Mouse (Mus musculus) lung, embryonic 15.5 days (tissue): ENCODE data around the gene Wdr83os. TPM values are rescaled to one million over a fixed set of nuclear protein-coding genes. Genes with fewer than 3 reads are reported as not detected.

Experiments used
- ATAC-seq: fragments of 200-750 bp; cut with Nextera tagmentation; 2 replicates; pipeline ENCODE4 v1.8.0; 2017; ENCODE audit warnings: moderate number of reproducible peaks, borderline replicate concordance; ENCODE audit not compliant: low FRiP score, low TSS enrichment; ENCODE audit errors: extremely low read depth
- H3K27ac ChIP-seq: fragments of 300-500 bp; sonication (generic); 2 replicates; pipeline ENCODE4 v1.5.1; 2015; ENCODE audit warnings: moderate library complexity, mild to moderate bottlenecking, inconsistent platforms
- H3K27me3 ChIP-seq: fragments of 300-500 bp; sonication (generic); 2 replicates; pipeline ENCODE4 v1.6.1; 2015; ENCODE audit warnings: inconsistent platforms
- H3K36me3 ChIP-seq: fragments of 300-500 bp; sonication (generic); 2 replicates; pipeline ENCODE4 v1.6.1; 2015; ENCODE audit warnings: inconsistent platforms
- H3K4me1 ChIP-seq: fragments of 300-500 bp; sonication (generic); 2 replicates; pipeline ENCODE4 v1.6.1; 2015; ENCODE audit warnings: inconsistent platforms
- H3K4me2 ChIP-seq: fragments of 300-500 bp; sonication (generic); 2 replicates; pipeline ENCODE4 v1.6.1; 2015; ENCODE audit warnings: inconsistent platforms, mild to moderate bottlenecking, moderate library complexity
- H3K4me3 ChIP-seq: fragments of 300-500 bp; sonication (generic); 2 replicates; pipeline ENCODE4 v1.5.1; 2015; ENCODE audit warnings: mild to moderate bottlenecking, inconsistent platforms
- H3K9ac ChIP-seq: fragments of 300-500 bp; sonication (generic); 2 replicates; pipeline ENCODE4 v1.6.1; 2015; ENCODE audit warnings: inconsistent platforms
- H3K9me3 ChIP-seq: fragments of 300-500 bp; sonication (generic); 2 replicates; pipeline ENCODE4 v1.6.1; 2016; ENCODE audit warnings: inconsistent platforms
- WGBS: fragments of 180-500 bp; shearing (Covaris S2); methylation state at CpG from one replicate; pipeline ENCODE4 v1.1.7; 2015; 5-methylcytosine and 5-hydroxymethylcytosine counted together
- microRNA-seq: library from miRNA; unstranded; fragments of <30 nt; microRNA quantifications from one replicate; pipeline ENCODE4, GENCODE M21; 2016
- polyA plus RNA-seq: library from polyadenylated mRNA; unstranded; fragments of >200 nt; fragmentation: Nextera tagmentation; extraction: Ambion mirVana; gene quantifications from 2 replicates; pipeline ENCODE4 v1.2.1, GENCODE M21; 2015

Gene Wdr83os
- polyA plus RNA-seq, 1 experiment from 2014 or later: 140 TPM

GRCm38 (mm10) chr8:85123691-85124090, 43.2 kb downstream of the Wdr83os start:
- H3K36me3 ChIP-seq: no peaks in the 10 kb centered on the region
- no peaks in the 10 kb centered on the region for H3K9me3 ChIP-seq
- peaks cover 5% of the 10 kb centered on the region; the same call in 1 of the 2 replicates for H3K4me1 ChIP-seq
- H3K4me2 ChIP-seq: no peak overlapping the region
- H3K4me3 ChIP-seq: no peak overlapping the region
- H3K27me3 ChIP-seq: no peaks in the 10 kb centered on the region
- ATAC-seq: no peak
- H3K9ac ChIP-seq: no peak overlapping the region
- no peak overlapping the region for H3K27ac ChIP-seq
- 84% methylated on average over 8 of the region's 8 CpGs for WGBS

Small RNAs within 50 kb of the gene (microRNA-seq; reads per million reads assigned to microRNA genes)
- gene Gm23388 (0.74 reads per million), gene Mir7070 (not detected)

Other genes with a start within 250 kb of the Wdr83os start
- gene Gadd45gip1, start 249.2 kb upstream of the Wdr83os start, polyA plus RNA-seq: 43.4 and 47.0 TPM in 2 replicates
- 112 and 127 TPM in 2 replicates for gene Rad23a, start 240.1 kb upstream of the Wdr83os start, polyA plus RNA-seq
- 1,037 and 1,080 TPM in 2 replicates for gene Calr, start 233.8 kb upstream of the Wdr83os start, polyA plus RNA-seq
- gene Farsa, start 223.8 kb upstream of the Wdr83os start, polyA plus RNA-seq: 96.9 and 98.9 TPM in 2 replicates
- gene Syce2, start 208.6 kb upstream of the Wdr83os start, polyA plus RNA-seq: 69.6 and 72.1 TPM in 2 replicates
- 34.9 and 35.7 TPM in 2 replicates for gene Gcdh, start 186.8 kb upstream of the Wdr83os start, polyA plus RNA-seq
- gene Klf1, start 178.8 kb upstream of the Wdr83os start, polyA plus RNA-seq: 1.6 and 3.1 TPM in 2 replicates
- 14.8 and 15.4 TPM in 2 replicates for gene Dnase2a, start 172.2 kb upstream of the Wdr83os start, polyA plus RNA-seq
- gene Mast1, start 143.4 kb upstream of the Wdr83os start, polyA plus RNA-seq: 0.49 TPM in 2 replicates
- gene Rtbdn, start 133.7 kb upstream of the Wdr83os start, polyA plus RNA-seq: 0.12 and 0.13 TPM in 2 replicates
- not detected in 2 replicates for gene Gm49661, start 111.3 kb upstream of the Wdr83os start, polyA plus RNA-seq
- gene Prdx2, start 111.2 kb upstream of the Wdr83os start, polyA plus RNA-seq: 727 and 733 TPM in 2 replicates
- gene Rnaseh2a, start 111.0 kb upstream of the Wdr83os start, polyA plus RNA-seq: 114 and 120 TPM in 2 replicates
- 17.4 and 20.5 TPM in 2 replicates for gene Junb, start 102.0 kb upstream of the Wdr83os start, polyA plus RNA-seq
- gene Hook2, start 90.1 kb upstream of the Wdr83os start, polyA plus RNA-seq: 23.2 and 23.9 TPM in 2 replicates
- not detected in 2 replicates for gene Best2, start 66.2 kb upstream of the Wdr83os start, polyA plus RNA-seq
- gene Asna1, start 55.5 kb upstream of the Wdr83os start, polyA plus RNA-seq: 124 and 128 TPM in 2 replicates
- gene Trir, start 53.9 kb upstream of the Wdr83os start, polyA plus RNA-seq: 107 and 118 TPM in 2 replicates
- 29.1 and 32.3 TPM in 2 replicates for gene Tnpo2, start 43.8 kb upstream of the Wdr83os start, polyA plus RNA-seq
- gene Fbxw9, start 20.7 kb upstream of the Wdr83os start, polyA plus RNA-seq: 27.9 and 28.4 TPM in 2 replicates
- not detected in 2 replicates for gene Gm5741, start 12.8 kb upstream of the Wdr83os start, polyA plus RNA-seq
- 54.4 and 56.8 TPM in 2 replicates for gene Dhps, start 9.0 kb upstream of the Wdr83os start, polyA plus RNA-seq
- gene Wdr83, start 566 bp downstream of the Wdr83os start, polyA plus RNA-seq: 44.3 and 44.7 TPM in 2 replicates
- 35.9 and 40.1 TPM in 2 replicates for gene Man2b1, start 2.5 kb downstream of the Wdr83os start, polyA plus RNA-seq
- gene Zfp791, start 42.4 kb downstream of the Wdr83os start, polyA plus RNA-seq: 2.9 and 3.0 TPM in 2 replicates
- not detected in 2 replicates for gene Cks1brt, start 71.2 kb downstream of the Wdr83os start, polyA plus RNA-seq
- not detected in 2 replicates for gene Olfr371, start 145.2 kb downstream of the Wdr83os start, polyA plus RNA-seq
- gene Orc6, start 218.9 kb downstream of the Wdr83os start, polyA plus RNA-seq: 110 and 112 TPM in 2 replicates
- gene Vps35, start 219.1 kb downstream of the Wdr83os start, polyA plus RNA-seq: 144 and 149 TPM in 2 replicates